Mouse (Mus musculus) layer of hippocampus, adult 2 months (tissue): ENCODE measurements at regions not wholly inside any gene's neighbourhood (a gene's known extent, or its start where the extent isn't known, plus 50 kb on each side); places are given as distances from the start of the nearest gene placed in this dataset.
"Not testable (repeated sequence)": the region's sequence is repeated elsewhere in the genome, so short reads cannot be mapped to it uniquely, and the experiment has no call there.

ENCODE experiments used
- DNase-seq, 2 experiments: peaks; one replicate each; pipeline ENCODE4 v3.0.0; 2022; ENCODE audit warnings: low spot score in 2 of 2
- H3K27ac ChIP-seq: fragments of 200-600 bp; 2 replicates; pipeline ENCODE4 v1.8.1; 2022
- H3K4me3 ChIP-seq: fragments of 200-600 bp; 2 replicates; pipeline ENCODE4 v1.8.1; 2022; ENCODE audit warnings: mild to moderate bottlenecking

GRCm38 (mm10) chrY:74732116-74732515 lies 108.4 kb downstream of the Gm21913 start:
- H3K4me3 ChIP-seq, H3K27ac ChIP-seq: not testable (repeated sequence)
- peak; percentile 15 to 53 for DNase-seq
